Mouse (Mus musculus) skeletal muscle tissue, adult 2 months (tissue): ENCODE measurements at regions not wholly inside any gene's neighbourhood (a gene's known extent, or its start where the extent isn't known, plus 50 kb on each side); places are given as distances from the start of the nearest gene placed in this dataset.

Experiments used
- DNase-seq: peaks from one replicate; pipeline ENCODE4 v3.0.0-alpha.2; 2012; ENCODE audit warnings: low read depth, low spot score

- peak; percentile 9 for DNase-seq
Measured at GRCm38 (mm10) chr14:28626951-28627350, 122.4 kb downstream of the Wnt5a start.

DNA sequence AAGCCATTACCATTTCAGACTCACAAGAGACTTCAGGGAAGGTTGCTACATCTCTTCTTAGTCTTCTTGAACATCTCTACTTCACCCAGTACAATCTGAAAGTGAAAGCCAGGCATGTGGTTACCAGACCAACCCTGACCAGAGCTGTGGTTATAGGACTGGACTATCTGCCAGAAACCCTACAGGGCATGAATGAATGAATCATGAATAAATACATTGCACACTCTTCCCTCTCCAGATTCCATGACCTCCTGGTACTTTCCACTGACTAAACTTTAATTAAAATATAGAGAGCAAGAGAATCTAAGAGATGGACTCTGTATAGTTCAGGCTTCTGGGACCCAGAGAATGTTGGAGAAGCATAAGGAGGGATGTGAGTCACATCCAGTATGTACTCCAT, 130.6 kb downstream of the Wnt5a start:
- DNase-seq = no peak

DNA sequence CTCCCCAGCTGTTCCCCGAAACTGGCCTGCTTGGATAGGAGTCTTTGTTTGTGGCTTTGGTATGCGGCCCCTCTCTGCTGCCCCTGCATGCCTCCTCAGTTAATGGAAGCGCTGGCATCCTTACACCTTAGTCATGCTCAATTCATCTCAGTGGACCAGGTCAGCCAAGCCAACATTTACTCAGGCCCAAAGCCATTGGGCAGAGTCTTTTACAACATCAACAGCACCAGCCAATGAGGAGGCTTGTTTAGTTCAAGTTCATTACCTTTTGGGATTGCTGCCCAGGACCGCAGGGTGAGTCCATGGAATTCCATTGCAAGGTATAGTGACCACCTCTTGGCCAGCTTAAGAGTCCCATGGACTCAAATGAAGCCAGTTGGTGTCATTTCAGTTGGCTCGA, 134.5 kb downstream of the Wnt5a start:
- DNase-seq = no peak

DNA sequence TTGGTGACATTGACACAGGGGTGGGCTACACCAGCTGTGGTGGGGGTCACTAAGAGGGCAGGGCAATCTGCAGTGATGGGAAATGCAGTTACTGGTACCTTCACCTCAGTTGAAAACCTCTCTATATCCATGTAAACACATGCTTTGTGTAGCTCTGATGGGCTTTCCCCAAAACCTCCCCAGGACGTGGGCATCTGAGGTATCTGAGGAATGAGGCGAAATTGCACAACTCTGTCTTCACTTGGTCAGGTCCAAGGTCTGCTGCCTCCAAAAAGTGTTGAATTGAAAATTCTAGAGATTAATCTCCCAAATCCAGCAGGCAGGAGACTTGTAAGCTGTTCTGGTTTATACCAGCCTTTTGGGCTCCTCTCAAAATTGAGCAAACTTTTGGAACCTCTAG, 141.3 kb downstream of the Wnt5a start:
- no peak for DNase-seq

GRCm38 (mm10) chr14:28649411-28649810, 144.9 kb downstream of the Wnt5a start:
- no peak for DNase-seq

DNA sequence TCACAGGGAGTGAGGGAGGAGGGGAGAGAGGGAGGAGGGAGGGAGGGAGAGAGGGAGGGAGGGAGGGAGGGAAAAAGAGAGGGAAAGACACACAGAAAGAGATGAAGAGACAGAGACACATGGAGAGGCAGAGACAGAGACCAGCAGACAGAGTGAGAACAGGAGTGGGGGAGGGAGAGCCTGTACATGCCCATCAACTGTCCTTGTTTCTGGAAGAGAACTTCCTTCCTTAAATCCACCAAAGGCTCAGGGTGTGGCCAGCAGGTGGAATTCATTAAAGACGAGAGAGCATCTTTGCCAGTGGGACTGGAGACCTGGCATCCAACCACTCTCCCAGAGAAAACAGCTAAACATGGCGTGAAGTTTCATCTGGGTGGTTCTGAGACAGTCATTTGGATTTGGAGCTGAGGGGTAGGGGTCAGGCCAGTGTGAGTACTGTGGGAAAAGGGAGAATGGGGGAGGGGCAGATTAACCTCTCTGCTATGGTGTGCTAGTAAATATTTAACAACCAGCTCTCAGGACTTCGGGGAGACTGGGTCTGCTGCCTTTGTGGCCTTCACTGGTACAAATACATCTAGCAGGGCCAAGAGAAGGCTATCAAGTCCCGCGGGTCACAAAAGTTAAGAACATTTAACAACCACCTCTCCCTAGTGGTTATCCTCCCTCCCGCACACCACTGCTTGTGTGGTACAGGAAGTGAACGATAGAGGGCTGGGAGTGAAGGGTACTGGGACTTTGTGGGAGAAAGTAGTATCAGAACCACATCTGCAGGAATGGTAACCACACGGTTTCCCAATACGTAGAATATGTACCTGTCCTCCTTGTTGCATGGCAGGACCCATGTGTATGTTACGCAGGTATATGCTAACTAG, 148.7 kb downstream of the Wnt5a start:
- no peak for DNase-seq

GRCm38 (mm10) chr14:28657216-28657615, 152.7 kb downstream of the Wnt5a start:
- DNase-seq = no peak

GRCm38 (mm10) chr14:28660872-28661588, 156.5 kb downstream of the Wnt5a start:
- DNase-seq = peak; percentile 0

- DNase-seq = no peak
Measured at GRCm38 (mm10) chr14:28663316-28663715, 158.8 kb downstream of the Wnt5a start.

DNA sequence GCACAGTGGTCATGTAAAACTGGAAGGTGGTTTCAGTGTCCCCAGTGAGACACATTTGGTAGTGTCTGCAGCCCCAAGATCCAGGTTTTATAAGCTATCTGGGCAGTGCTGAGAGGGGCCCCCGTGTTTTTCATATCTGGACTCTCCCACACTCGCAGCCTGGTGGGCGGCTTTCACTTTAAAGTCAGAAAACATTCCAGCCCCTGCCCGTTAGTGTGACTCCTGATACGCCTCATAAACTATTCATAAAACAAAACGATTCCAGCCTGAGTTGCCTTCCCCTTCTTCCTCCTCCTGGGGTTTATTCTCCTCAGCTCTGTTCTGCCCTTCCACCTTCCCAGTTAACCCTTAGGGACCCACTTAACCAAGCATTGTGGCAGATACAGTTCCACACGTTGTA, 159.6 kb downstream of the Wnt5a start:
- no peak for DNase-seq

GRCm38 (mm10) chr14:28675476-28675875, 170.9 kb downstream of the Wnt5a start:
- DNase-seq = peak; percentile 9

DNA sequence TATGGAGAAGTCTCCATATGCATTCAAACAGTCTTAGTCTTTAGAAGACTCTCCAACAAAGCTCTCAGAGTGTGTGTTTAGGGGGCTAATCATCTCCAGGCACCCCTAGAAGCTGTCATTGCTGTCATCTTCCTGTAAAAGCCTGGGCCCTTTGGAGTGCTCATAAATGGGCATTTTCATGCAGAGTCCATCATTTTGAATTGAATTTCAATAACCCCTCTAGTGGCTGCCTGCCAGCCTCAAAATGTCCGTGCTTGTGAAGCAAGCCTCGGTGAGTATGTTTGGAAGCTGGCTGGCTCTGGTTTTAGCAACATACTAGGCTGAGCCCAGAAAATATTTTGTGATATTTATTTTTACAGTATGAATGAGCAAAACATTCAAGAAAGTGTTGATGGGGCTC, 195.2 kb downstream of the Wnt5a start:
- DNase-seq = no peak

- DNase-seq = no peak
Measured at GRCm38 (mm10) chr14:28704729-28705128, 200.2 kb downstream of the Wnt5a start.

GRCm38 (mm10) chr14:28714598-28714997, 210.0 kb downstream of the Wnt5a start:
- DNase-seq = no peak

DNA sequence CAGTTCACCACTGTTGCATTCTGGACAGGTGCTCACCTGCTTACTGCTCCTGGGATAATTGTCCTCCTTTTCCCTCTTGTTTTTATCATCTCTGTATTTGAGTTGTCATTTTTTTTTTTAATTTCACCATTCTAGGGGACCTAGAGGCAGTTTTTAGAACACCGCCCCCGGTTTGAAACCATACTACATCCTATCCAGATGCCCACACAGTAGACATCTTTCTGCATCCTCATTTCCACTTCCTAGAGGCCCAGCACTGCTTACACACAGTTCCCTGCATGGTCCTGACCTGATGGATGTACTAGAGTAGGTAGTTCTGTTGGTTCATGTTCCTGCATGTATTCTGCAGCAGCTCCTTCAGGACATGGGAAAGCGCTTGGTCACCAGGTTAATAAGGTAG, 216.0 kb downstream of the Wnt5a start:
- DNase-seq = no peak

DNA sequence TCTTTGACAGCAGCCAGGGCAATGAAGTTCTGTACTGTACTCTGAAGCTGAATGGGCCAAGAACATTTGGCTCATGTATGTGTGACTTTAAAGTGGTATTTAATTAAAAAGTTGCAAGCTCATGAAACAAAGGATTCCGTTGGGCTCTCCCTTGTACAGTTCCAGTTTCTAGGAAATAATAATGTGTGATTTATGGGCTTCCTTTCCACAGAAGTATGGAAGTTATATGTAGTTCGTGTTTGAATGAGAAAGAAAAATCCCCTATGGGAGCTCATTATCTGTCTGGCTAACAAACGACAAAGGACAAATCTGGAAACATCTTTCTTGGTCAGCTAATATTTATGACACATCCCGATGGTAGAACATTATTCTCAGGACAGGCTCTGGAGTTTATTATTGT, 221.1 kb downstream of the Wnt5a start:
- DNase-seq = no peak

GRCm38 (mm10) chr14:28733496-28733895, 228.9 kb downstream of the Wnt5a start:
- no peak for DNase-seq

GRCm38 (mm10) chr14:28735446-28735845, 230.9 kb downstream of the Wnt5a start:
- DNase-seq = no peak

- DNase-seq = no peak
Measured at GRCm38 (mm10) chr14:28740076-28740475, 235.5 kb downstream of the Wnt5a start.

DNA sequence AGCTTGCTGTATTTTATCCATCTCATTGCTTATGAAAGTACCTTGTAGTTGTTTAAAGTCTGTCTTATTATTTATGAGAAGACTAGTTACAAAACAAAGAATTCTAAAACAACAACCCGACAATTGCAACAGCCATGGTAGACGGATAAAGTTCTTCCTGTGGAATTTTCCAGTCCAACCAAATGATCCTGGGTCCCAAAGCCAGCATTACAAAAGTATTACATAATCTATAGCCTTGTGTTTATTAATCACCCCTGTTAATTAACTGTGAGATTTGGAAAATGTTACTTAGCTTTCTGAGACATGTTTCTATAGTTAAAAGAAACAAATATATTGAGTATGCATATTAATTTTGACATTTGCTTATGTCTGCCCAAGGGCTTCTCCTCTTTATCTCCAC, 236.9 kb downstream of the Wnt5a start:
- no peak for DNase-seq

DNA sequence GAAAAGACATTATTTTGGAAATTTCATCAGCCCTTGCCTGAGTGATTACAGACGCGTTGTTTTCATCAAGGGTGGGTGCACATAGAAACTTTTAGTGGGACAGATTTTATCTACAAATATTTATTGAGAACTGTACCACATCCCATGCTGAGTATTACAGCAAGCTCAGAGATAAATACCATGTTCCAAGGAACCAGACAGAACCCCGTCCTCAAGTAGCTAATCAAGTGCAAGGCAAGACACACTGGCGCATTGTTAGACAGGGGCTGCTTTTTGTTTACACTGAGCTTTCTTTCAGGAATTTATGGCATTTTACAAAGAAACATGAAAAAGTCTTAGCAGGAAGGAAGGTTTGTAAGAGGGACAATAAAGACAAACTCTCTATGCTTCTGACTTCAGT, 239.1 kb downstream of the Wnt5a start:
- DNase-seq = no peak

DNA sequence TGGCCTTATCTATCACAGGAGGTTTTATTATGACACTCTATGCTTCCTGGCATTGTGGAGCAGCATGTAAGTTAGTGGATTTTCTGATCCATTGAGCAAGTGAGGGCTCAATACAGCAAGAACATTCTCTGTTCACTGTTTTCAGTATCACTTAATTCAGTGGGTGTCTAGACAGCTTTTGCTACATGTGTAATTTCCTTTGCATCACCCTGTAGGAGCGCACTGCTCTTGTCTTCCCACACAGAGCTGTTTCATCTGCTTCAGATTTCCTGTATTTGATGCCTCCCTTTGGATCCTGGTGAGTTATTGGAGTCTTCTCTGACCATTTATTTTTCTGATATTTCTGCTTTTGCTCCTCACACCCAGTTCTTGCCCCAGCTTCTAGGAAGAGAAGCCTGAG, 245.8 kb downstream of the Wnt5a start:
- DNase-seq = no peak

- DNase-seq = no peak
Measured at GRCm38 (mm10) chr14:28765201-28765600, 252.8 kb upstream of the Lrtm1 start.
